Mouse (Mus musculus) heart, postnatal 10 days (tissue): ENCODE data around the gene Gm5538. TPM values are rescaled to one million over a fixed set of nuclear protein-coding genes. Genes with fewer than 3 reads are reported as not detected.

Experiments used
- DNase-seq, 2 experiments: peaks; one replicate each; pipeline ENCODE4 v3.0.0; 2021
- intact Hi-C: fragments of 180-260 bp; cut with DNase I; formaldehyde crosslinking; loops from one replicate; pipeline ENCODE4 v1.15.1; 2025
- total RNA-seq, 2 experiments: library from RNA; stranded (reverse); gene quantifications; 2 replicates each; pipeline ENCODE4 v1.2.3; 2021

Gene Gm5538
- not detected for total RNA-seq

- intact Hi-C loops, result no loop called here
- no peak for DNase-seq
Measured at GRCm38 (mm10) chr3:59729490-59729889, at the start of gene Gm5538. Gm5538 (plus strand) TSS chr3:59729790.

- intact Hi-C loops, result no loop called here
- DNase-seq, result no peak
Measured at GRCm38 (mm10) chr3:59697391-59697790, 32.2 kb upstream of the Gm5538 start.

- intact Hi-C loops, result no loop called here
- no peak for DNase-seq
Measured at GRCm38 (mm10) chr3:59702614-59703110, 26.9 kb upstream of the Gm5538 start.

- intact Hi-C loops, result loop anchor here (10.0 kb wide), 2 partner anchors 565 to 665 kb away; no protein-coding TSS in a partner anchor
- no peak for DNase-seq
Measured at GRCm38 (mm10) chr3:59739866-59740265, 10.3 kb downstream of the Gm5538 start.

GRCm38 (mm10) chr3:59744181-59744580 is 14.6 kb downstream of the Gm5538 start:
- peak; percentile 2 to 11 for DNase-seq
- intact Hi-C loops, result loop anchor here (10.0 kb wide), 2 partner anchors 569 to 669 kb away; no protein-coding TSS in a partner anchor

Other genes with a start within 250 kb of the Gm5538 start
- gene Gm8298, start 131.3 kb downstream of the Gm5538 start, total RNA-seq, result not detected
- not detected for gene C130079G13Rik, start 195.4 kb downstream of the Gm5538 start, total RNA-seq